Mouse (Mus musculus): ENCODE measurements around the gene Olfr1537.

The Olfr1537 gene

DNA sequence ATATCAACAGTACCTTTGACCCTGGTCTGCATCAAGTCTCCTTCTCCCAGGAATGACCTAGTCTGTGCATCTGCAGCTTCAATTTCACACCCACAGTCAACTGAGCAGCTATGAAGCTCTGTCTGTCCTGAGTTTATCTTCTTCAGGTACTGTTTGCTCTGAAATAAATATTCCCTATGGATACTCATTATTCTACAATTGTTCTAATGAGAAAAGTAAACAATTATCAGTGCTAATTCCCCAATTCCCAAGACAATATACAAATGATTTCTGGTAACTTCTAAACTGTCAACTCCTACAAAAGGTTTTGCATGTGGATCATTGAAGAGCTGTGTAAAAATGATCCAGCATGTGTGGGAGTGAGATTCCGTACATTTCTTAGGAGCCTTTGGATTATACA lies at the start of gene Olfr1537:
Gene Olfr1537, minus strand, starts transcription at position 101 of the 400 bp plus-strand sequence.
- no peak for DNase-seq

DNA sequence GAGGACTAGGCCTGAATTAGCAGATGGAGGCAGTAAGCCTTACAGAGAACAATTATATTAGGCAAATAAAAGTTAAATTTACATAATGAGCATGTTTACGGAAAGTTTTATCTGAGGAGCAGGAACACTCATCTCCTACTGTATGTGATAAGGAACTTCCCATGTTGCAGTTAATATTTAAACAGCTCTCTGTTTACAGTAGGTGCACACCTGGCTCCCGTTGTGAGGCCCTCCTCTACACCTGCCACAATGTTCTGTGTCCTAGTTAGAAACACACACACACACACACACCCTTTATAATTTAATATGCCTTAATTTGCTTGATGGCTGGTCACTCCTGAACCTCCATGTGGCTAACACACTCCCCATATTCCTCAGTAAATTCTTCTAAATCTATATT lies 37.3 kb upstream of the Olfr1537 start:
- DNase-seq: no peak

DNA sequence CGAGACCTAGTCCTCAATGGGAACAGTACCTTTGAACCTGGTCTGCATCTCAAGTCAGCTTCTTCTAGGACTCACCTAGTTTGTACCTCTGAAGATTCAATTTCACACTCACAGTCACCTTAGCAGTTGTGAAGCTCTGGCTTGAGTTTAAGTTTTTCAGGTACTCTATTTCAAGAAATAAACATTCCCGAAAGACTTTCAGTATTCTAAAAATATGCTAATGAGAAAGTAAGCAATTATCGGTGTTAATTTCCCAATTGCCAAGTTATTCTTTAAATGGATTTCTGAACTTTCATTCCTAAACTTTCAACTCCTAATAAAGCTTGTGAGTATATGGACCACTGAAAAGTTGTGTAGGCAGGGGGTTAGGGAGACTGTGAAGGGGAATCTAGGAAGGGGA lies 26.9 kb upstream of the Olfr1537 start, which contains the start of gene Olfr945:
Gene Olfr945, minus strand, starts transcription at position 101 of the 400 bp plus-strand sequence.
- no peak for DNase-seq

DNA sequence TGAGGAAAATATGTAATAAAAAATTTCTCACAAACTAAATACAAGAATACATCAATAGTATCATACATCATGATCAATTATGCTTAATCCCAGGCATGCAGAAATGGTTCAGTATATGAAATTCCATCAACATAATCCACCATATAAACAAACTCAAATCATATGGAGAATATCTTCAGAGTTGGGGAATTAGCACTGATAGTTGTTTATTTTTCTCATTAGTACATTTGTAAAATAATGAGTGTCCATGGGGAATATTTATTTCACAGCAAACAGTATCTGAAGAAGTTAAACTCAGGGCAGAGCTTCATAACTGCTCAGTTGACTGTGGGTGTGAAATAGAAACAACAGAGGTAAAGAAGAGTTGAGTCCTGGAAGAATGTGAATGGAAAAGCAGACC lies 48.2 kb downstream of the Olfr1537 start, which contains the start of gene Olfr944:
Gene Olfr944, plus strand, starts transcription at position 301 of the 400 bp plus-strand sequence.
- DNase-seq: no peak
